29 mouse cellular contexts compared by ENCODE assay signal in the genomic region with DNA sequence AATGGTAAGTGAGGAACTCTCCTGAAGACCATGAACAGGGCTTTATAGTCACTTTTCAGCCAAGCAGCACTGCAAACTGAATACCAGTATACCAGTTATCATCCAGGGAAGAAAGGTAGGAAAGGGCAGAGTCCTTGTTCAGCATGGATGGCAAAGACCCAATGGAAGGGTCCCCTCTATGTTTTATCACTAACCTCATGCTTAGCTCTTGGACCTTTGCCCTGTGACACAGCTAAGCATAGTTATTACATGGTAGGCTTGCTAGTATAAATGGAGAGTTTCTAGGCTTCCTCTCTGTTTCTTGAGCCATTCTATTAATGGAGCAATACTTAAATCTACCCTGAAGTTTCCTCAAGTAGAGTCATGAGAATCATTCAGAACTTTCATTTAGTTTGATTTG. TPM values are rescaled to one million over a fixed set of nuclear protein-coding genes. Genes with fewer than 3 reads are reported as not detected.
DNase-seq lines count a peak whose midpoint lies in the region; ATAC-seq and TF ChIP-seq lines count a peak whose summit lies in the region.
"Had no signal": no experiment of that assay in that cellular context is flagged by ENCODE, and none has a peak within 500 bp of the region (broad histone marks: within the 10 kb centered on the region; RNA-seq: fewer than 3 reads in every experiment).

No protein-coding gene starts in this region.

- TF ChIP-seq CTCF in intestine, postnatal 0 days (IDR thresholded peaks at IDR 0.05; ENCODE audit: low read depth) = no peak
- TF ChIP-seq CTCF in gastrocnemius, adult 2 months (IDR thresholded peaks at IDR 0.05) = no peak

- 0 out of 2 replicates have a peak, but pooled peaks have one; percentile 55 for ATAC-seq in intestine, embryonic 15.5 days
- ATAC-seq in intestine, embryonic 16.5 days = peak; percentile 66
- ATAC-seq in intestine, postnatal 0 days = peak; percentile 82
- ATAC-seq: activated CD4-positive, CD25-positive, alpha-beta regulatory T cell, adult 4 months; CD4-positive, CD25-positive, alpha-beta regulatory T cell, adult 4 months; Patski had no signal

- no peaks in the 10 kb centered on the region for H3K9me3 ChIP-seq in intestine, embryonic 15.5 days
- no peaks in the 10 kb centered on the region for H3K9me3 ChIP-seq in intestine, embryonic 16.5 days (ENCODE audit: control insufficient read depth, low read length)
- H3K9me3 ChIP-seq in intestine, postnatal 0 days (ENCODE audit: control insufficient read depth) = no peaks in the 10 kb centered on the region
- H3K9me3 ChIP-seq: G1E had no signal

- H3K27ac ChIP-seq in intestine, embryonic 15.5 days = no peak overlapping the region
- H3K27ac ChIP-seq in intestine, embryonic 16.5 days (ENCODE audit: low read length) = no peak overlapping the region
- H3K27ac ChIP-seq in intestine, postnatal 0 days (ENCODE audit: low read depth, low read length) = peak overlapping the region; percentile 17; the same call in 1 of the 2 replicates
- no peak overlapping the region for H3K27ac ChIP-seq in gastrocnemius, adult 2 months

- no peaks in the 10 kb centered on the region for H3K4me1 ChIP-seq in intestine, embryonic 15.5 days (replicated peaks)
- no peaks in the 10 kb centered on the region for H3K4me1 ChIP-seq in intestine, embryonic 16.5 days (ENCODE audit: control insufficient read depth, insufficient read depth, low read length)
- no peaks in the 10 kb centered on the region; the same call in 1 of the 2 replicates for H3K4me1 ChIP-seq in intestine, postnatal 0 days (replicated peaks; ENCODE audit: control insufficient read depth, insufficient read depth, low read length)

- H3K9ac ChIP-seq in intestine, embryonic 15.5 days = no peak overlapping the region
- no peak overlapping the region for H3K9ac ChIP-seq in intestine, embryonic 16.5 days (ENCODE audit: low read depth, low read length)
- no peak overlapping the region for H3K9ac ChIP-seq in intestine, postnatal 0 days (ENCODE audit: low read depth, low read length)

- H3K4me2 ChIP-seq in intestine, embryonic 15.5 days (replicated peaks) = no peak overlapping the region
- H3K4me2 ChIP-seq in intestine, embryonic 16.5 days (ENCODE audit: low read depth, low read length) = no peak overlapping the region
- H3K4me2 ChIP-seq in intestine, postnatal 0 days (replicated peaks; ENCODE audit: low read depth) = no peak overlapping the region

- intact Hi-C loops in gastrocnemius, adult 2 months (cut with DNase I) = no loop called here

- H3K4me3 ChIP-seq in intestine, embryonic 15.5 days (replicated peaks) = no peak overlapping the region
- no peak overlapping the region for H3K4me3 ChIP-seq in intestine, embryonic 16.5 days (ENCODE audit: low read length)
- H3K4me3 ChIP-seq in intestine, postnatal 0 days (ENCODE audit: low read depth, low read length) = no peak overlapping the region
- no peak overlapping the region for H3K4me3 ChIP-seq in gastrocnemius, adult 2 months

- H3K27me3 ChIP-seq in intestine, embryonic 15.5 days (replicated peaks) = no peaks in the 10 kb centered on the region
- H3K27me3 ChIP-seq in intestine, embryonic 16.5 days (replicated peaks; ENCODE audit: control insufficient read depth, insufficient read depth, low read length) = no peaks in the 10 kb centered on the region
- no peaks in the 10 kb centered on the region for H3K27me3 ChIP-seq in intestine, postnatal 0 days (replicated peaks; ENCODE audit: control insufficient read depth, insufficient read depth, low read length)
- H3K27me3 ChIP-seq: CH12.LX, Patski had no signal

- peak; percentile 0 for DNase-seq in MN1 (ENCODE audit: low spot score)
- DNase-seq in retina, embryonic 14.5 days (ENCODE audit: low spot score) = no peak
- DNase-seq in lung, postnatal 36 days = no peak
- DNase-seq in gastrocnemius, adult 2 months = no peak
- DNase-seq in lung, postnatal 4 days = no peak
- DNase-seq: adrenal gland, adult 2 months; adrenal gland, adult 8-10 months; adrenal gland, postnatal 10 days; adrenal gland, postnatal 14 days; adrenal gland, postnatal 25 days; adrenal gland, postnatal 36 days; B cell, adult 2 months; cerebellum, adult 11 months; cerebellum, adult 11-12 months; cerebellum, adult 18-20 months had no signal

- no peaks in the 10 kb centered on the region for H3K36me3 ChIP-seq in intestine, embryonic 15.5 days
- no peaks in the 10 kb centered on the region for H3K36me3 ChIP-seq in intestine, embryonic 16.5 days (ENCODE audit: control insufficient read depth, insufficient read depth, low read length)
- H3K36me3 ChIP-seq in intestine, postnatal 0 days (ENCODE audit: control insufficient read depth, insufficient read depth) = no peaks in the 10 kb centered on the region
- H3K36me3 ChIP-seq: G1E had no signal

RNA-seq across cellular contexts. Expression of gene Aadacl2, which starts 32.0 kb away (rescaled TPM):
- not detected in 2 replicates for polyA plus RNA-seq in intestine, embryonic 15.5 days (2015; fragmentation: Nextera tagmentation; extraction: Ambion mirVana)
- polyA plus RNA-seq in intestine, embryonic 16.5 days (2015; fragmentation: Nextera tagmentation; extraction: Ambion mirVana) = not detected in 2 replicates
- not detected in 2 replicates for polyA plus RNA-seq in intestine, postnatal 0 days (2015; fragmentation: Nextera tagmentation; extraction: Ambion mirVana)
- not detected for total RNA-seq in gastrocnemius, adult 2 months (2021)
- total RNA-seq: adrenal gland, adult 18-20 months; adrenal gland, adult 2 months; adrenal gland, adult 8-10 months; adrenal gland, postnatal 10 days; adrenal gland, postnatal 14 days; adrenal gland, postnatal 25 days; adrenal gland, postnatal 36 days; adrenal gland, postnatal 4 days; CH12.LX; ES-E14; G1E; MEL had no signal
- polyA plus RNA-seq: activated CD4-positive, CD25-positive, alpha-beta regulatory T cell, adult 4 months; adrenal gland, adult 2 months; brain, embryonic 14.5 days; C2C12; CD4-positive, CD25-positive, alpha-beta regulatory T cell, adult 4 months; G1E; Patski had no signal

RNA-seq across cellular contexts. Expression of gene C130079G13Rik, which starts 49.6 kb away (rescaled TPM):
- polyA plus RNA-seq in intestine, embryonic 15.5 days (2015; fragmentation: Nextera tagmentation; extraction: Ambion mirVana) = not detected in 2 replicates
- not detected in 2 replicates for polyA plus RNA-seq in intestine, embryonic 16.5 days (2015; fragmentation: Nextera tagmentation; extraction: Ambion mirVana)
- not detected in 2 replicates for polyA plus RNA-seq in intestine, postnatal 0 days (2015; fragmentation: Nextera tagmentation; extraction: Ambion mirVana)
- not detected for total RNA-seq in gastrocnemius, adult 2 months (2021)
- total RNA-seq: adrenal gland, adult 18-20 months; adrenal gland, adult 2 months; adrenal gland, adult 8-10 months; adrenal gland, postnatal 10 days; adrenal gland, postnatal 14 days; adrenal gland, postnatal 25 days; adrenal gland, postnatal 36 days; adrenal gland, postnatal 4 days; CH12.LX; ES-E14; G1E; MEL had no signal
- polyA plus RNA-seq: activated CD4-positive, CD25-positive, alpha-beta regulatory T cell, adult 4 months; adrenal gland, adult 2 months; brain, embryonic 14.5 days; C2C12; CD4-positive, CD25-positive, alpha-beta regulatory T cell, adult 4 months; G1E; Patski had no signal

RNA-seq across cellular contexts. Expression of gene Aadac, which starts 50.9 kb away (rescaled TPM):
- 152 and 158 TPM in 2 replicates for polyA plus RNA-seq in intestine, embryonic 15.5 days (2015; fragmentation: Nextera tagmentation; extraction: Ambion mirVana)
- polyA plus RNA-seq in intestine, embryonic 16.5 days (2015; fragmentation: Nextera tagmentation; extraction: Ambion mirVana) = 290 and 332 TPM in 2 replicates
- polyA plus RNA-seq in intestine, postnatal 0 days (2015; fragmentation: Nextera tagmentation; extraction: Ambion mirVana) = 190 and 203 TPM in 2 replicates
- total RNA-seq in gastrocnemius, adult 2 months (2021) = not detected
- total RNA-seq: adrenal gland, adult 18-20 months; adrenal gland, adult 8-10 months; adrenal gland, postnatal 25 days; CH12.LX; ES-E14; G1E; MEL had no signal
- polyA plus RNA-seq: activated CD4-positive, CD25-positive, alpha-beta regulatory T cell, adult 4 months; adrenal gland, adult 2 months; brain, embryonic 14.5 days; C2C12; CD4-positive, CD25-positive, alpha-beta regulatory T cell, adult 4 months; G1E; Patski had no signal
